Mouse (Mus musculus): ENCODE results near the gene Tarbp2. TPM values are rescaled to one million over a fixed set of nuclear protein-coding genes. Genes with fewer than 3 reads are reported as not detected.

Tarbp2 gene
- polyA plus RNA-seq, 1 experiment from 2014 or later: 82.6 TPM

- Histone ChIP-seq H3K9ac (no peak overlapping the region), H3K27ac (replicated peaks) (no peak overlapping the region), H3K27me3 (no peaks in the 10 kb centered on the region), H3K36me3 (peaks cover 65% of the 10 kb centered on the region), H3K4me3 (no peak overlapping the region), H3K4me2 (no peak overlapping the region), H3K9me3 (no peaks in the 10 kb centered on the region), H3K4me1 (replicated peaks) (peaks cover 30% of the 10 kb centered on the region)
- 93% methylated on average over 1 of the region's 1 CpGs for WGBS
- no peak for ATAC-seq (ENCODE audit: low read depth)
These were observed 11.1 kb upstream of the Tarbp2 start for GRCm38 (mm10) chr15:102506864-102507263.

GRCm38 (mm10) chr15:102507561-102507960 lies 10.4 kb upstream of the Tarbp2 start:
- ATAC-seq (ENCODE audit: low read depth): no peak
- H3K36me3 ChIP-seq: peaks cover 58% of the 10 kb centered on the region
- no peak overlapping the region for H3K27ac ChIP-seq (replicated peaks)

GRCm38 (mm10) chr15:102508336-102508735 lies 9.7 kb upstream of the Tarbp2 start:
- H3K36me3 ChIP-seq: peaks cover 50% of the 10 kb centered on the region
- H3K9ac ChIP-seq: no peak overlapping the region
- H3K9me3 ChIP-seq: no peaks in the 10 kb centered on the region
- no peak overlapping the region for H3K4me2 ChIP-seq
- 86% methylated on average over 3 of the region's 3 CpGs for WGBS
- ATAC-seq (ENCODE audit: low read depth): no peak
- H3K27ac ChIP-seq (replicated peaks): no peak overlapping the region
- peaks cover 44% of the 10 kb centered on the region for H3K4me1 ChIP-seq (replicated peaks)
- no peak overlapping the region for H3K4me3 ChIP-seq
- no peaks in the 10 kb centered on the region for H3K27me3 ChIP-seq

More at GRCm38 (mm10) chr15:102507561-102507960, 10.4 kb upstream of the Tarbp2 start:
- Histone ChIP-seq H3K4me2 (no peak overlapping the region), H3K27me3 (no peaks in the 10 kb centered on the region), H3K4me3 (no peak overlapping the region), H3K9ac (no peak overlapping the region), H3K9me3 (no peaks in the 10 kb centered on the region), H3K4me1 (replicated peaks) (peaks cover 37% of the 10 kb centered on the region)

GRCm38 (mm10) chr15:102510110-102510509 lies 7.9 kb upstream of the Tarbp2 start:
- Histone ChIP-seq H3K9me3 (no peaks in the 10 kb centered on the region), H3K36me3 (peaks cover 32% of the 10 kb centered on the region), H3K4me2 (peak overlapping the region; percentile 75), H3K27me3 (no peaks in the 10 kb centered on the region), H3K9ac (peak overlapping the region; percentile 77), H3K4me1 (replicated peaks) (peaks cover 62% of the 10 kb centered on the region), H3K27ac (replicated peaks) (peak overlapping the region; percentile 91), H3K4me3 (peak overlapping the region; percentile 53)
- peak; percentile 78 for ATAC-seq (ENCODE audit: low read depth)
- WGBS: 7% methylated on average over 9 of the region's 9 CpGs

- H3K9ac ChIP-seq: peak overlapping the region; percentile 77
- no peaks in the 10 kb centered on the region for H3K27me3 ChIP-seq
- H3K4me1 ChIP-seq (replicated peaks): peaks cover 68% of the 10 kb centered on the region
- H3K9me3 ChIP-seq: no peaks in the 10 kb centered on the region
- H3K27ac ChIP-seq (replicated peaks): peak overlapping the region; percentile 91
- ATAC-seq (ENCODE audit: low read depth): peak; percentile 95
- peak overlapping the region; percentile 53 for H3K4me3 ChIP-seq
- peak overlapping the region; percentile 75 for H3K4me2 ChIP-seq
- 4% methylated on average over 33 of the region's 34 CpGs for WGBS
- peaks cover 26% of the 10 kb centered on the region for H3K36me3 ChIP-seq
These were observed 7.3 kb upstream of the Tarbp2 start for GRCm38 (mm10) chr15:102510590-102511284.

GRCm38 (mm10) chr15:102511285-102511833 lies 6.6 kb upstream of the Tarbp2 start:
- H3K4me3 ChIP-seq: peak overlapping the region; percentile 53
- ATAC-seq (ENCODE audit: low read depth): peak; percentile 12; the same call in 1 of the 2 replicates
- WGBS: 9% methylated on average over 6 of the region's 6 CpGs

GRCm38 (mm10) chr15:102512010-102512409 lies 6.0 kb upstream of the Tarbp2 start:
- H3K4me3 ChIP-seq: peak overlapping the region; percentile 0; the same call in 1 of the 2 replicates
- no peak for ATAC-seq (ENCODE audit: low read depth)
- WGBS: 18% methylated on average over 5 of the region's 5 CpGs

More at GRCm38 (mm10) chr15:102511285-102511833, 6.6 kb upstream of the Tarbp2 start:
- H3K27me3 ChIP-seq: no peaks in the 10 kb centered on the region
- peak overlapping the region; percentile 91 for H3K27ac ChIP-seq (replicated peaks)
- peaks cover 75% of the 10 kb centered on the region for H3K4me1 ChIP-seq (replicated peaks)
- peaks cover 25% of the 10 kb centered on the region for H3K36me3 ChIP-seq
- H3K4me2 ChIP-seq: peak overlapping the region; percentile 75
- peak overlapping the region; percentile 77 for H3K9ac ChIP-seq
- no peaks in the 10 kb centered on the region for H3K9me3 ChIP-seq

GRCm38 (mm10) chr15:102512471-102512870 lies 5.5 kb upstream of the Tarbp2 start:
- H3K4me3 ChIP-seq: 0 out of 2 replicates have a peak overlapping the region, but pooled peaks have one; percentile 0
- H3K9ac ChIP-seq: peak overlapping the region; percentile 62
- no peaks in the 10 kb centered on the region for H3K27me3 ChIP-seq
- H3K4me2 ChIP-seq: peak overlapping the region; percentile 75
- peaks cover 17% of the 10 kb centered on the region for H3K36me3 ChIP-seq
- no peaks in the 10 kb centered on the region for H3K9me3 ChIP-seq
- H3K4me1 ChIP-seq (replicated peaks): peaks cover 75% of the 10 kb centered on the region
- ATAC-seq (ENCODE audit: low read depth): no peak
- H3K27ac ChIP-seq (replicated peaks): peak overlapping the region; percentile 91

More at GRCm38 (mm10) chr15:102512010-102512409, 6.0 kb upstream of the Tarbp2 start:
- H3K36me3 ChIP-seq: peaks cover 19% of the 10 kb centered on the region
- peak overlapping the region; percentile 62 for H3K9ac ChIP-seq
- peaks cover 75% of the 10 kb centered on the region for H3K4me1 ChIP-seq (replicated peaks)
- no peaks in the 10 kb centered on the region for H3K27me3 ChIP-seq
- no peaks in the 10 kb centered on the region for H3K9me3 ChIP-seq
- peak overlapping the region; percentile 75 for H3K4me2 ChIP-seq
- peak overlapping the region; percentile 91 for H3K27ac ChIP-seq (replicated peaks)

GRCm38 (mm10) chr15:102513004-102513403 lies 5.0 kb upstream of the Tarbp2 start:
- Histone ChIP-seq H3K27me3 (no peaks in the 10 kb centered on the region), H3K4me3 (no peak overlapping the region), H3K27ac (replicated peaks) (peak overlapping the region; percentile 91), H3K4me2 (peak overlapping the region; percentile 75; the same call in 1 of the 2 replicates), H3K9ac (peak overlapping the region; percentile 62; the same call in 1 of the 2 replicates), H3K4me1 (replicated peaks) (peaks cover 75% of the 10 kb centered on the region), H3K9me3 (no peaks in the 10 kb centered on the region), H3K36me3 (peaks cover 12% of the 10 kb centered on the region)
- ATAC-seq (ENCODE audit: low read depth): no peak
- WGBS: 73% methylated on average over 3 of the region's 3 CpGs

- Histone ChIP-seq H3K27ac (replicated peaks) (no peak overlapping the region), H3K9me3 (no peaks in the 10 kb centered on the region), H3K36me3 (no peaks in the 10 kb centered on the region), H3K4me1 (replicated peaks) (peaks cover 72% of the 10 kb centered on the region), H3K27me3 (no peaks in the 10 kb centered on the region), H3K4me2 (peak overlapping the region; percentile 69), H3K4me3 (peak overlapping the region; percentile 71), H3K9ac (peak overlapping the region; percentile 94)
- ATAC-seq (ENCODE audit: low read depth): no peak
- 93% methylated on average over 2 of the region's 2 CpGs for WGBS
These were observed 2.7 kb upstream of the Tarbp2 start for GRCm38 (mm10) chr15:102515261-102515660.

- peaks cover 76% of the 10 kb centered on the region for H3K4me1 ChIP-seq (replicated peaks)
- peak overlapping the region; percentile 94 for H3K9ac ChIP-seq
- H3K27ac ChIP-seq (replicated peaks): peak overlapping the region; percentile 99
- peak overlapping the region; percentile 71 for H3K4me3 ChIP-seq
- 45% methylated on average over 4 of the region's 4 CpGs for WGBS
- H3K27me3 ChIP-seq: no peaks in the 10 kb centered on the region
- no peak for ATAC-seq (ENCODE audit: low read depth)
- H3K36me3 ChIP-seq: 0 out of 2 replicates have a peak, but pooled peaks cover 2% of the 10 kb centered on the region
- peak overlapping the region; percentile 69 for H3K4me2 ChIP-seq
- H3K9me3 ChIP-seq: no peaks in the 10 kb centered on the region
These were observed 2.2 kb upstream of the Tarbp2 start for GRCm38 (mm10) chr15:102515791-102516190.

GRCm38 (mm10) chr15:102516293-102516692 lies 1.7 kb upstream of the Tarbp2 start:
- peak overlapping the region; percentile 71 for H3K4me3 ChIP-seq
- no peak for ATAC-seq (ENCODE audit: low read depth)
- H3K9me3 ChIP-seq: no peaks in the 10 kb centered on the region
- peak overlapping the region; percentile 99 for H3K27ac ChIP-seq (replicated peaks)
- H3K9ac ChIP-seq: peak overlapping the region; percentile 94
- H3K4me1 ChIP-seq (replicated peaks): peaks cover 71% of the 10 kb centered on the region
- H3K36me3 ChIP-seq: peaks cover 6% of the 10 kb centered on the region
- WGBS: 1% methylated on average over 12 of the region's 12 CpGs
- peak overlapping the region; percentile 69 for H3K4me2 ChIP-seq
- H3K27me3 ChIP-seq: no peaks in the 10 kb centered on the region
